Mouse (Mus musculus): ENCODE results near the gene Grk1. TPM values are rescaled to one million over a fixed set of nuclear protein-coding genes. Genes with fewer than 3 reads are reported as not detected.

Grk1 gene
- polyA plus RNA-seq, 1 experiment from 2014 or later = 0.04 TPM

GRCm38 (mm10) chr8:13396725-13397124 is 8.2 kb upstream of the Grk1 start, which contains the start of gene Atp4b:
TSS of gene Atp4b (minus strand) at chr8:13396825.
- Histone ChIP-seq H3K4me3 (replicated peaks) (no peak within 1 kb of the TSS), H3K9me3 (no peaks in the 10 kb centered on the region), H3K27ac (no peak within 1 kb of the TSS), H3K9ac (replicated peaks) (no peak within 1 kb of the TSS), H3K4me2 (replicated peaks) (no peak within 1 kb of the TSS), H3K27me3 (no peaks in the 10 kb centered on the region), H3K36me3 (no peaks in the 10 kb centered on the region), H3K4me1 (replicated peaks) (no peaks in the 10 kb centered on the region)
- no peak for ATAC-seq
- WGBS = 82% methylated on average over 5 of the region's 5 CpGs

- Histone ChIP-seq H3K9me3 (no peaks in the 10 kb centered on the region), H3K4me3 (replicated peaks) (no peak overlapping the region), H3K27ac (no peak overlapping the region), H3K4me1 (replicated peaks) (no peaks in the 10 kb centered on the region), H3K36me3 (no peaks in the 10 kb centered on the region), H3K4me2 (replicated peaks) (no peak overlapping the region), H3K9ac (replicated peaks) (no peak overlapping the region), H3K27me3 (no peaks in the 10 kb centered on the region)
- ATAC-seq = no peak
- WGBS = 79% methylated on average over 6 of the region's 6 CpGs
Observed at GRCm38 (mm10) chr8:13403517-13403916, 1.4 kb upstream of the Grk1 start.

- Histone ChIP-seq H3K4me1 (replicated peaks) (no peaks in the 10 kb centered on the region), H3K4me2 (replicated peaks) (no peak overlapping the region), H3K9ac (replicated peaks) (no peak overlapping the region), H3K27me3 (no peaks in the 10 kb centered on the region), H3K27ac (no peak overlapping the region), H3K36me3 (no peaks in the 10 kb centered on the region), H3K9me3 (no peaks in the 10 kb centered on the region), H3K4me3 (replicated peaks) (no peak overlapping the region)
- no peak for ATAC-seq
- WGBS = 55% methylated on average over 5 of the region's 5 CpGs
Observed at GRCm38 (mm10) chr8:13406011-13406410, 1.1 kb downstream of the Grk1 start.

GRCm38 (mm10) chr8:13411597-13411996 is 6.7 kb downstream of the Grk1 start:
- Histone ChIP-seq H3K4me2 (replicated peaks) (no peak overlapping the region), H3K4me1 (replicated peaks) (no peaks in the 10 kb centered on the region), H3K27ac (no peak overlapping the region), H3K4me3 (replicated peaks) (no peak overlapping the region), H3K27me3 (no peaks in the 10 kb centered on the region), H3K36me3 (no peaks in the 10 kb centered on the region), H3K9me3 (no peaks in the 10 kb centered on the region), H3K9ac (replicated peaks) (no peak overlapping the region)
- ATAC-seq = peak; percentile 58; the same call in 1 of the 2 replicates
- whole genome bisulfite sequencing = 30% methylated on average over 6 of the region's 6 CpGs

- no peaks in the 10 kb centered on the region for H3K36me3 ChIP-seq
- no peaks in the 10 kb centered on the region for H3K27me3 ChIP-seq
- 64% methylated on average over 13 of the region's 13 CpGs for WGBS
Observed at GRCm38 (mm10) chr8:13412891-13413558, 8.1 kb downstream of the Grk1 start.

GRCm38 (mm10) chr8:13413823-13414390 is 9.0 kb downstream of the Grk1 start:
- Histone ChIP-seq H3K9me3 (no peaks in the 10 kb centered on the region), H3K4me1 (replicated peaks) (no peaks in the 10 kb centered on the region), H3K4me2 (replicated peaks) (no peak overlapping the region), H3K27me3 (no peaks in the 10 kb centered on the region), H3K27ac (no peak overlapping the region), H3K9ac (replicated peaks) (no peak overlapping the region), H3K4me3 (replicated peaks) (no peak overlapping the region), H3K36me3 (no peaks in the 10 kb centered on the region)
- whole genome bisulfite sequencing = 58% methylated on average over 12 of the region's 12 CpGs
- ATAC-seq = no peak

More at GRCm38 (mm10) chr8:13412891-13413558, 8.1 kb downstream of the Grk1 start:
- H3K27ac ChIP-seq = no peak overlapping the region
- H3K9ac ChIP-seq (replicated peaks) = no peak overlapping the region
- no peak overlapping the region for H3K4me2 ChIP-seq (replicated peaks)
- ATAC-seq = peak; percentile 43; the same call in 1 of the 2 replicates
- no peak overlapping the region for H3K4me3 ChIP-seq (replicated peaks)
- H3K4me1 ChIP-seq (replicated peaks) = no peaks in the 10 kb centered on the region
- H3K9me3 ChIP-seq = no peaks in the 10 kb centered on the region

GRCm38 (mm10) chr8:13415879-13416278 is 11.0 kb downstream of the Grk1 start:
- H3K36me3 ChIP-seq = no peaks in the 10 kb centered on the region
- no peak overlapping the region for H3K27ac ChIP-seq
- H3K4me2 ChIP-seq (replicated peaks) = no peak overlapping the region
- H3K9ac ChIP-seq (replicated peaks) = no peak overlapping the region
- no peaks in the 10 kb centered on the region for H3K27me3 ChIP-seq
- no peaks in the 10 kb centered on the region for H3K9me3 ChIP-seq
- no peaks in the 10 kb centered on the region for H3K4me1 ChIP-seq (replicated peaks)
- 79% methylated on average over 10 of the region's 10 CpGs for WGBS
- H3K4me3 ChIP-seq (replicated peaks) = no peak overlapping the region
- no peak for ATAC-seq

GRCm38 (mm10) chr8:13419111-13419639 is 14.3 kb downstream of the Grk1 start:
- ATAC-seq = no peak
- Histone ChIP-seq H3K9ac (replicated peaks) (no peak overlapping the region), H3K27ac (no peak overlapping the region), H3K9me3 (no peaks in the 10 kb centered on the region), H3K4me3 (replicated peaks) (no peak overlapping the region), H3K27me3 (no peaks in the 10 kb centered on the region), H3K4me2 (replicated peaks) (no peak overlapping the region), H3K36me3 (no peaks in the 10 kb centered on the region), H3K4me1 (replicated peaks) (no peaks in the 10 kb centered on the region)
- 75% methylated on average over 2 of the region's 2 CpGs for whole genome bisulfite sequencing

GRCm38 (mm10) chr8:13420970-13421369 is 16.1 kb downstream of the Grk1 start:
- H3K27ac ChIP-seq = no peak overlapping the region
- no peaks in the 10 kb centered on the region for H3K36me3 ChIP-seq
- H3K27me3 ChIP-seq = no peaks in the 10 kb centered on the region
- no peak overlapping the region for H3K9ac ChIP-seq (replicated peaks)
- no peak overlapping the region for H3K4me3 ChIP-seq (replicated peaks)
- 96% methylated on average over 6 of the region's 6 CpGs for WGBS
- H3K4me2 ChIP-seq (replicated peaks) = no peak overlapping the region
- no peaks in the 10 kb centered on the region for H3K4me1 ChIP-seq (replicated peaks)
- no peaks in the 10 kb centered on the region for H3K9me3 ChIP-seq
- ATAC-seq = no peak

GRCm38 (mm10) chr8:13427351-13427750 is 22.5 kb downstream of the Grk1 start:
- WGBS = 83% methylated on average over 6 of the region's 6 CpGs
- no peak overlapping the region for H3K27ac ChIP-seq
- no peak for ATAC-seq

GRCm38 (mm10) chr8:13428156-13428555 is 23.3 kb downstream of the Grk1 start:
- Histone ChIP-seq H3K4me2 (replicated peaks) (no peak overlapping the region), H3K9me3 (no peaks in the 10 kb centered on the region), H3K4me3 (replicated peaks) (no peak overlapping the region), H3K4me1 (replicated peaks) (no peaks in the 10 kb centered on the region), H3K9ac (replicated peaks) (no peak overlapping the region), H3K36me3 (no peaks in the 10 kb centered on the region), H3K27ac (no peak overlapping the region), H3K27me3 (no peaks in the 10 kb centered on the region)
- no peak for ATAC-seq
- WGBS = 86% methylated on average over 9 of the region's 9 CpGs

More at GRCm38 (mm10) chr8:13427351-13427750, 22.5 kb downstream of the Grk1 start:
- Histone ChIP-seq H3K9ac (replicated peaks) (no peak overlapping the region), H3K9me3 (no peaks in the 10 kb centered on the region), H3K27me3 (no peaks in the 10 kb centered on the region), H3K4me3 (replicated peaks) (no peak overlapping the region), H3K36me3 (no peaks in the 10 kb centered on the region), H3K4me2 (replicated peaks) (no peak overlapping the region), H3K4me1 (replicated peaks) (no peaks in the 10 kb centered on the region)

GRCm38 (mm10) chr8:13430412-13430811 is 25.5 kb downstream of the Grk1 start:
- Histone ChIP-seq H3K36me3 (no peaks in the 10 kb centered on the region), H3K4me1 (replicated peaks) (peaks cover 4% of the 10 kb centered on the region; the same call in 1 of the 2 replicates), H3K9me3 (no peaks in the 10 kb centered on the region), H3K27me3 (peaks cover 18% of the 10 kb centered on the region), H3K9ac (replicated peaks) (no peak overlapping the region), H3K4me2 (replicated peaks) (no peak overlapping the region), H3K4me3 (replicated peaks) (no peak overlapping the region), H3K27ac (no peak overlapping the region)
- 87% methylated on average over 7 of the region's 7 CpGs for WGBS
- ATAC-seq = no peak

Measured in midbrain, embryonic 13.5 days (tissue).